Mouse (Mus musculus) embryo, embryonic 9.5 days (tissue): ENCODE results near the gene Fhod1.
"Not testable (repeated sequence)": the region's sequence is repeated elsewhere in the genome, so short reads cannot be mapped to it uniquely, and the experiment has no call there.

Source experiments
- DNase-seq: peaks from one replicate; pipeline ENCODE4 v3.0.0-alpha.2; 2017; ENCODE audit errors: extremely low spot score

The Fhod1 gene

DNA sequence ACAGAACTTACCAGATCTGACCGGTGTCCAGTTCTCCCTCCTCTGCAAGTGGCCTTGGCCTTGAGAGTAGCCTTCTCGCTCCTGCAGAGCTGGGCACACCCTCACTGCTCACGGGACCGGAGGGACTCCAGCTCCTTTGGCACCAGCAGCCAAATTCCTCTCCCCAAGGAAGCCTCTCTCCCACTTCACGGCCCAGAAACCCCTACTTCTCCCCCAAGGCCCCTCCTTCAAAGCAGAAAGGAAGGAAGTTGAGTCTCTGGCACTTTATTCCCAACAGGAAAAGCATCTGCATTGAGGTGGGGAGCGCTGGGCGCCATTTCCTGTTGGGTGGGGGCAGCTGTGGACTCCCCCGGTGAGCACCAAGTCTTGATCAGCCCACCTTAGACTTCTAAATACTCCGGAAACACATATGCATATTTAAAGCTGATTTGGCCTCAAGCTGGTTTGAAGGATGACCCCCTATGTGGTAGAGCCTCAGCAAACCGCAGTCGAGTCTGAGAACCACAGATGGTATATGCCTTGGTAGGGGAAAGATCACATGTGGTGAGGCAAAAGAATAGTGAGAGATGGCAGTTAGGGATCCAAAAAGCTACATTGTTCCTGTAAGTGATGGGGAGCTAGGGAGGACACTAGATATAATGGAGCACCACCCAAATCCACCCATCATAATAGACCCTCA is 51.7 kb downstream of the Fhod1 start, which contains the start of gene Exoc3l:
Gene Exoc3l (minus strand): TSS at position 207 of the 679 bp plus-strand sequence.
- no peak for DNase-seq

DNA sequence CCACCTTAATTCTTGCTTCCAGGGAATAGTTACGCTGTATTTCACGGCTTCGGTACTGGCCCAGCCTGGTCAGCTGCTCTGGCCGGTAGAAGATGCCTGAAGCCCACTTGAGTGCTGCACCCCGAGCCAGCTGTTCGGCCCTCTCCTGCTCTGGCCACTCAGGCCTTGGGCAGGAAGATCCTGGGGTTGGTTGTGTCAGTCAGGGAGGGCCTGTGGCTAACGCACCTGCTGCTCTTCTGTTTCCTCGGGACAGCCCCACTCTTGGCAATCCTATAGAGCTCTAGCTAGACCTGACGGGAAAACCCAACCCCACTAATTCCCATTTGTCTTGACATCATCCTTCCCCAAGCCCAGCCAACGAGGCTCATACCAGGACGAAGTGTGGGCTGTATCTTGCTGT is 52.5 kb downstream of the Fhod1 start:
- no peak for DNase-seq

- no peak for DNase-seq
These were observed 53.0 kb downstream of the Fhod1 start for GRCm38 (mm10) chr8:105294776-105295175.

DNA sequence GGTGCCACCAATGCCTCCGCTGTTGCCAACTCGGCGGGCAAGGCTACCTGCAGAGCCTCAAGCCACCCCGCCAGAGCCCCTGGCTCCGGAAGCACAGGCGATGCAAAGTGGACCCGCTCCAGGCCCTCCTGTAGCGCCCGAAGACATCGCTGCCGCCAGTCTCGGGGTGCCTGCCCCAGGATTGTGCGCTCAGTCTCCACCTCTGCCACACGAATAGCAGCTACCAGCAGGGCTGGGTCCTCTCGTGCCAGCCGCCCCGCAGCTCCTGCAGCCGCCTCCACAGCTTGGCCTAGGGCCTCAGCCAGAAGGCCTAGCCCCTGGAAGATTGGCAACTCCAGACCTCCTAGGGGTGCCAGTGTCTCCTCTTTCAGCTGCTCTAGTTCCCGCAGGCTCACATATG is 54.3 kb downstream of the Fhod1 start:
- no peak for DNase-seq

GRCm38 (mm10) chr8:105292471-105292870 is 55.3 kb downstream of the Fhod1 start:
- DNase-seq = no peak

DNA sequence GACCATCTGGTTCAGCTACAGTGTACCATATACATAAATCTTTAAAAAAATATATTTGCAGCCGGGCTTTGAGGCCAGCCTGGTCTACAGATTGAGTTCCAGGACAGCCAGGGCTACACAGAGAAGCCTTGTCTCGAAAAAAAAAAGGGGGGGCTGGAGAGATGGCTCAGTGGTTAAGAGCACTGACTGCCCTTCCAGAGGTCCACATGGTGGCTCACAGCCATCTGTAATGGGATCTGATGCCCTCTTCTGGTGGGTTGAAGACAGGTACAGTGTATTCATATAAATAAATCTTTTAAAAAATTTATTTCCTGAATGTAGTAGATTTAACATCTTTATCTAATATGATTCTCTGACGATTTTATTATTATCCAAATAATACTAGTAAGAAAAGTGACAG is 56.0 kb downstream of the Fhod1 start:
- not testable (repeated sequence) for DNase-seq

- not testable (repeated sequence) for DNase-seq
These were observed 56.4 kb downstream of the Fhod1 start for GRCm38 (mm10) chr8:105291364-105291763.

DNA sequence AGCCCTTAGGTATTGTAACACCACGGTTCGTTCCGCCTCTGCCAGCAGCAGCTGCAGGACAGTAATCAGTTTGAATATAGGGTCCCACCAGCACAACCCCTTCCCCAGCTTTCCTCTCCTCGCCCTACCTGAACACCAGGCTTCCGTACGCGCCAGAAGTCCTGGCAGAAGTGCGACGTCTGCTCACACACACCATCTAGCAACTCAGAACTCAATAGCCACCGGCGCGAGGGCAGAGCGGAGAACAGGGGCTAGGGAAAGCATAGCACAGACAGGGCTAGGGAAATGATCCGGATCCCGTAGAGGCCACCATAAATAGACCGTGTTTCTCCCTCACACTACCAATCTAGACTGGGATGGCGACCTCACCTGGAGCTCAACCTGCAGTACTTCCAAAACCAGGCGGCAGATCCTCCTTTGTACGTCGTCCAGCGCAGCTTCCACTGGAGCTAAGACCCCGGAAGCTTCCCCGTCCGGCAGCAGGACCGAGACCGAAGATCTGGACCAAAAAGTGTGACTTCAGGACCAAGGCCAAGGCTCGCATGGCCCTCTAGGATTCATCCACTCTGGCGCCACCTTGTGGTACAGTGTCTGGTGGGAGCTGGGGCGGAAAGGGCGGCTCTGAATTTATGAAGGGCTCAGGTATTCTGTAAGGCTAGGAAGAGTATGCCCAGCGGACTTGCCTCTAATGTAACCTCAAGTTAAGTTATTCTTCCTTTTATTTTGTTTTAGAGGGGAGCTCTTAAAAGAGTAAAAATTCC is 57.0 kb downstream of the Fhod1 start:
- DNase-seq = peak; percentile 85

- DNase-seq = peak; percentile 62
These were observed 57.8 kb downstream of the Fhod1 start, which contains the start of gene 4931428F04Rik for GRCm38 (mm10) chr8:105289805-105290460. TSS of gene 4931428F04Rik (minus strand) at chr8:105289864.

DNA sequence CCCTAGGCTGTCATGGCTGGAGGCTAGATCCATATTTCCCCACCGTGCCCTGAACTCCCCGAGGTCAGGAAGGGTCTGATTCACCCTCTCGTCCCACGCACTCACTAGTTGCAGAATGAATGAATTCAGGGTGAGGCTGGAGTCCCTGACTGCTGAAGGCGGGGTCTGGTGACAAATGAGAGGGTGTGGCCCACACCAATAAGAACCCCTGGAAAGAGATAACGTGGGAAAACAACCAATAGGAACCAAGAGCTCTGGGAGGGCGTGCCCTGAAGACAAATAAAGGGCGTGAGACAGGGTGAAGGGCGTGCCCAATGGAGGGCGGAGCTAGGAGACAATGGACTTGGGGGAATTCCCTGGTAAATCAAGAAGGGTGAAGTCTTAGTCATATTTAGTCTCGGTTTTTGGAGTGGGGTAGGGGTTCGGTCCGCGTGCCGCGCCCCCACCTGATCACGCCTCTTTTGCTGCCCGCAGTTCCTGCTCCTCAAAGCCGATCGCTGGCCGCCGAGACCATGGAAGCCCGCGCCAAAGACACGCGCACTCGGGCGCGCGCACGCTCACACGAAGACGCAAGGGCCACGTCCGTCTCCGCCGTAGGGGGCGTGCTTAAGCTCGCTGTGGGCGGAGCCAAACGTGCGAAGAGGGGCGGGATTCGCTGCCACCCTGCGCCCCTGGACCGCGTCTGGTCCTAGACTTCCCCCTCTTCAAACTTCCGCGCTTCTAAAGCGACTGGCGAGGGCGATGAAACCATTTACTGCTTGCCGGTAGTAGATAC is 58.6 kb downstream of the Fhod1 start:
- peak; percentile 94 for DNase-seq

GRCm38 (mm10) chr8:105288231-105288630 is 59.5 kb downstream of the Fhod1 start:
- DNase-seq = no peak

DNA sequence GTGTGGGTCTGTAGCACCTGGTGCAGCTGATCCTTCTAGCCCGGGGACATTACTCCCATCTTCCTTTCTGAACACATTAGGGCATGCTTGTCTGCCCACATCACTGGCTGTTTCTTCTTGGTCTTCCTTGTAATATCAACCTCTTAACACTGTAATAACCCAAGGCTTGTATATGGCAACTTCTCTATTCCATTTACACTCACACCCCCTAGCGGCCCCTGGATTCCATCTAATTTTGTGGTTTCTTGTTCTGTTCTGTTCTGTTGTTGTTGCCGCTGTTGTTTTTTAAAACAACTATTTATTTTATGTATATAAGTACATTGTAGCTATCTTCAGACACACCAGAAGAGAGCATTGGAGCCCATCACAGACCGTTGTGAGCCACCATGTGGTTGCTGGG is 60.8 kb downstream of the Fhod1 start:
- DNase-seq = no peak

DNA sequence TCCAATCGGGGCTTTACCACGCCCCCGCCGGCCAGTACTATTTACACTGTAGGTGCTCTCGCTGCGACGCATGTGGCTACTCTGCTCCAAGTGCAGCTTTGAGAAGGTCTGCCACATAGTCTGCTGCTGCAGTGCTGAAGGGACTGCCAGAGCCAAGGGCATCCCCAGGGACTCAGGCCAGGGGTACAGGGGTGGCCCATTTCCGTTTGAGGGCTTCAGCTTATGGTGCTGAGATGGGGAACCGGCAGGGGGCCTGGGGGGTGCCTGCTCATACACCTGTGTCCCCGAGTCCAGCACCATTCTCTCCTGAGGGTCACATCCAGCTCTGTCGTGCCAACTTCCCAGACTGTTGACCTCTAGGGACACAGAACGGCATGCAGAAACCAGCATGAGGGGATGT is 62.2 kb downstream of the Fhod1 start:
- DNase-seq = no peak

DNA sequence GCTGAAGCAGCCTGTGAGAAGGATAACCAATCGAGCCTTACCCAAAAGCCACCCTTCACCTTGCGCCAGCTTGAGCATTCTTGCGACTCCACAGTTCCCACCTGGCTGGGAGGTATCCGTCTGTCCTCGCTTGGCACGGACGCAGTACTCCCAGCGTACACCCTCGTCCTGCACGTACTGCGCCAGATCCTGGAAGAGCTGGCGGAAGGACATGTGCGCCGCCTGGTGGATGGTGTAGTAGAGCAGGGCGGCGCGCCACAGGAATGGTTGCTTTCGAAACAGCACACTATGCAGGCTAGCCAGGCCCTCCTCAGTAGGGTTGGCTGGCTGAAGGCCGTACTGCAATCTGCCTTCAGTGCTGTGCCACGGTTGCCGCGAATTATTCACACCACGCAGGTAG is 64.7 kb downstream of the Fhod1 start:
- peak; percentile 42 for DNase-seq

- no peak for DNase-seq
These were observed 65.5 kb downstream of the Fhod1 start for GRCm38 (mm10) chr8:105282239-105282638.

DNA sequence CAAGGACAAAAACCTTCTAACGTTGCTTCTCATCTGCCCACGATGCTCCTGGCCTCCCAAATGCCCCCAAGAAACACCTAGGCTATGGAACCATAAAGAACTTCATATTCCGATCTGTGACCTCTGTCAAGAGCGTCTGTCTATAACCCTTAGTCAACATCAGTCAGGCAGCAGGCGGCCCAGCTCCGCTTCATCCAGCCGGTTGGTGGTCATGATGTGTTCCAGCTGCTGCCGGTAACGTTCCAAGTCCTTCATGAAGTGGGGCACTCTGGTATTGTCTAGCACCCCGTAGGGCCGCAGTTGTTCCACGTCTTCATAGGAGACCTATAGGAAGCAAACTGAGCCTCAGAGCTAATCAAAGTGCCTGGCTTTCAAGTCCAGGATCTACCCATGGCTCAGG is 65.9 kb downstream of the Fhod1 start:
- no peak for DNase-seq

DNA sequence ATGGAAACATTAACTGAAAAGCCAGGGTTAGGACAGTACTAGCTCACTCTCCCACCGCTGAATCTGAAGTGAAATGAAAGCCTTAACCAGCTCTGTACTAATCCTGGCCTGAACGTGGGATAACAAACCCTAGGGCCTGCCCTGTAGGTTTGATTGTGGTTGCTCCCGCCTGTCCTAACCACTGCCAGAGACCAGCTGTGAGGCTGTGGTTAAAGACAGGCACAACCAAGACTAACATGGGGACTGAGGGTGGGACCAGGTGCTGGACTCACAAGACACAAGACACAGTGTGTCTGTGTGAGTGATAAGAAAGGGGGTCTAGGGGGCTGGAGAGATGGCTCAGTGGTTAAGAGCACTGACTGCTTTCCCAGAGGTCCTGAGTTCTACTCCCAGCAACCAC is 67.2 kb downstream of the Fhod1 start:
- DNase-seq = no peak
